Mouse (Mus musculus) MEL (cell line): Measurements from ENCODE around the gene Serpina1b.

Experiments used
- EP300 ChIP-seq, 2 experiments: IDR thresholded peaks; 2 replicates each; pipeline ENCODE4 v1.6.1; 2011; ENCODE audit warnings: improper control_type of control experiment in 2 of 2, low read length in 2 of 2, low read depth in 1 of 2, mild to moderate bottlenecking in 1 of 2
- GATA1 ChIP-seq: IDR thresholded peaks from 2 replicates; pipeline ENCODE4 v1.6.1; 2011; ENCODE audit warnings: low read depth, low read length, improper control_type of control experiment
- POLR2A ChIP-seq, 2 experiments: IDR thresholded peaks; 2 replicates each; pipeline ENCODE4 v1.6.1; 2011 to 2012; ENCODE audit warnings: low read length in 2 of 2, mild to moderate bottlenecking in 2 of 2, control low read depth in 1 of 2, improper control_type of control experiment in 1 of 2, low read depth in 1 of 2, moderate library complexity in 1 of 2; ENCODE audit not compliant: control insufficient read depth in 1 of 2, insufficient read depth in 1 of 2, poor library complexity in 1 of 2
- TCF12 ChIP-seq: IDR thresholded peaks from 2 replicates; pipeline ENCODE4 v1.6.1; 2014; ENCODE audit warnings: low read depth, mild to moderate bottlenecking, inconsistent platforms, low read length, improper control_type of control experiment, moderate library complexity
- ZC3H11A ChIP-seq: IDR thresholded peaks from 2 replicates; pipeline ENCODE4 v1.6.1; 2012; ENCODE audit warnings: low read depth, mild to moderate bottlenecking, inconsistent platforms, low read length, improper control_type of control experiment

- TF ChIP-seq EP300 (IDR thresholded peaks at IDR 0.05; ENCODE audit: low read depth in 1 of 2, low read length in 2 of 2) (no peak), ZC3H11A (no peak), GATA1 (no peak), POLR2A (IDR thresholded peaks at IDR 0.05; ENCODE audit: control insufficient read depth in 1 of 2, insufficient read depth in 1 of 2, low read depth in 1 of 2, low read length in 2 of 2, poor library complexity in 1 of 2) (no peak), TCF12 (no peak)
Observed at GRCm38 (mm10) chr12:103683775-103684174, 146.4 kb downstream of the Serpina1b start.
